Comparison of ENCODE assay signal across 8 mouse cellular contexts in the genomic region with DNA sequence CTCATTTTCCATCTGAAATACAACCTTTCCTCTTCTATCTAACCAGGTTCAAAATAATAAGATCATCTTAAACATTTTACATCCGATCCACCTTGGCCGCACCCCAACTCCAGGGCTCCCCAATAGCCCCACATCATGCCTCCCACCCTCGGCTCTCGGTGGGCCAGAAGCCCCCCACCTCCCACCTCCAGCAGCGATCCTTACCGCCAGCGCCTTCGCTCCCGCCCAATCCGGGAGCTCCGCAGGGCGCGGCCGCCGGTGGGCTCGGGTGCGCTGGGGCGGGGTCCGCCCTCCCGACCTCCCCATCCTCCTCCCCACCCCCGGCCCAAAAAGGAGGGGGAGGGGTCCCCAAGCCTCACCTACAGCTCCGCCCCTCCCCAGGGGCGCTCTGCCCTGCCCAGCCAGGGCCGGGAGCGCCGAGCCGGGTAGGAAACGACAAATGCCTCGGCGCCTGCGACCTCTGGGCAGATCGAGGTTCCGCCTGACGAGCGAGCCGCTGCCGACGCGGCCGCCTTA. TPM values are rescaled to one million over a fixed set of nuclear protein-coding genes. Genes with fewer than 3 reads are reported as not detected.
A peak's percentile ranks its signal among the peaks of the same experiment; 100 is the strongest.
DNase-seq lines count a peak whose midpoint lies in the region; ATAC-seq and TF ChIP-seq lines count a peak whose summit lies in the region.

No protein-coding gene starts in this region.

- no peaks in the 10 kb centered on the region for H3K9me3 ChIP-seq in heart, embryonic 13.5 days
- H3K9me3 ChIP-seq in hindbrain, embryonic 15.5 days = no peaks in the 10 kb centered on the region
- no peaks in the 10 kb centered on the region for H3K9me3 ChIP-seq in midbrain, embryonic 15.5 days

- no peak for TF ChIP-seq CTCF in C2C12 (IDR thresholded peaks at IDR 0.05; ENCODE audit: control insufficient read depth, insufficient read depth, insufficient read length)
- no peak for TF ChIP-seq CTCF in cortical plate, adult 2 months (IDR thresholded peaks at IDR 0.05; ENCODE audit: extremely low read depth, insufficient read depth, low read length)

- under 1% methylated on average over 38 of the region's 40 CpGs for WGBS in heart, embryonic 13.5 days
- under 1% methylated on average over 38 of the region's 40 CpGs for WGBS in hindbrain, embryonic 15.5 days
- under 1% methylated on average over 38 of the region's 40 CpGs for WGBS in midbrain, embryonic 15.5 days

- peaks cover 29% of the 10 kb centered on the region for H3K79me3 ChIP-seq in C2C12 (ENCODE audit: low read depth)

- H3K4me2 ChIP-seq in heart, embryonic 13.5 days = peak overlapping the region; percentile 87
- H3K4me2 ChIP-seq in hindbrain, embryonic 15.5 days = peak overlapping the region; percentile 74
- peak overlapping the region; percentile 66 for H3K4me2 ChIP-seq in midbrain, embryonic 15.5 days

- peaks cover 26% of the 10 kb centered on the region for H3K4me1 ChIP-seq in heart, embryonic 13.5 days
- H3K4me1 ChIP-seq in cortical plate, adult 2 months (ENCODE audit: control insufficient read depth, insufficient read depth, low read length) = peaks cover 6% of the 10 kb centered on the region; the same call in 1 of the 2 replicates
- H3K4me1 ChIP-seq in hindbrain, embryonic 15.5 days (replicated peaks) = peaks cover 24% of the 10 kb centered on the region
- H3K4me1 ChIP-seq in midbrain, embryonic 15.5 days = peaks cover 28% of the 10 kb centered on the region

- peak overlapping the region; percentile 96 for H3K4me3 ChIP-seq in heart, embryonic 13.5 days
- H3K4me3 ChIP-seq in C2C12 (ENCODE audit: insufficient read depth, poor library complexity, severe bottlenecking) = peak overlapping the region; percentile 69
- peak overlapping the region; percentile 96 for H3K4me3 ChIP-seq in cortical plate, adult 2 months (ENCODE audit: insufficient read depth, low read length)
- peak overlapping the region; percentile 99 for H3K4me3 ChIP-seq in hindbrain, embryonic 15.5 days
- H3K4me3 ChIP-seq in midbrain, embryonic 15.5 days = peak overlapping the region; percentile 97

- no peak for ATAC-seq in heart, embryonic 13.5 days (ENCODE audit: extremely low read depth, insufficient number of reproducible peaks, low FRiP score, low TSS enrichment)
- no peak; the same call in none of the 2 replicates for ATAC-seq in hindbrain, embryonic 15.5 days (ENCODE audit: low FRiP score, low read depth)
- peak; percentile 47 for ATAC-seq in midbrain, embryonic 15.5 days (replicated peaks)

- intact Hi-C loops in heart, postnatal 14 days (cut with DNase I) = loop anchor here (2.0 to 5.0 kb wide), 2 partner anchors 55 kb away; a partner anchor contains a TSS

- DNase-seq in heart, postnatal 14 days = no peak
- DNase-seq in urinary bladder, adult 2 months (ENCODE audit: low spot score) = no peak
- no peak for DNase-seq in spleen, postnatal 10 days (ENCODE audit: low spot score in 2 of 2)

- TF ChIP-seq POLR2A in cortical plate, adult 2 months (IDR thresholded peaks at IDR 0.05; ENCODE audit: extremely low read depth, insufficient read depth, low read length) = no peak

- H3K27ac ChIP-seq in heart, embryonic 13.5 days (replicated peaks) = peak overlapping the region; percentile 96
- peak overlapping the region; percentile 63; the same call in 1 of the 2 replicates for H3K27ac ChIP-seq in cortical plate, adult 2 months (ENCODE audit: insufficient read depth, low read length)
- H3K27ac ChIP-seq in hindbrain, embryonic 15.5 days (replicated peaks) = peak overlapping the region; percentile 99
- H3K27ac ChIP-seq in midbrain, embryonic 15.5 days = peak overlapping the region; percentile 99

- no peaks in the 10 kb centered on the region for H3K27me3 ChIP-seq in heart, embryonic 13.5 days (replicated peaks)
- no peaks in the 10 kb centered on the region for H3K27me3 ChIP-seq in C2C12 (ENCODE audit: control insufficient read depth, insufficient read depth, insufficient read length)
- H3K27me3 ChIP-seq in hindbrain, embryonic 15.5 days = no peaks in the 10 kb centered on the region
- H3K27me3 ChIP-seq in midbrain, embryonic 15.5 days (replicated peaks) = no peaks in the 10 kb centered on the region

- no peaks in the 10 kb centered on the region for H3K36me3 ChIP-seq in heart, embryonic 13.5 days
- no peaks in the 10 kb centered on the region for H3K36me3 ChIP-seq in C2C12 (ENCODE audit: control insufficient read depth, insufficient read depth)
- H3K36me3 ChIP-seq in hindbrain, embryonic 15.5 days = no peaks in the 10 kb centered on the region
- H3K36me3 ChIP-seq in midbrain, embryonic 15.5 days (replicated peaks) = no peaks in the 10 kb centered on the region

- H3ac ChIP-seq in C2C12 (ENCODE audit: control insufficient read depth, insufficient read length, low read depth) = peak overlapping the region; percentile 96

- H3K79me2 ChIP-seq in C2C12 (ENCODE audit: control insufficient read depth, insufficient read depth) = peaks cover 61% of the 10 kb centered on the region

- peak overlapping the region; percentile 96 for H3K9ac ChIP-seq in heart, embryonic 13.5 days
- peak overlapping the region; percentile 96 for H3K9ac ChIP-seq in hindbrain, embryonic 15.5 days
- H3K9ac ChIP-seq in midbrain, embryonic 15.5 days = peak overlapping the region; percentile 90

TF ChIP-seq in C2C12, 6 proteins besides CTCF, POLR2A, EP300 and RAD21:
- TF ChIP-seq MAX (IDR thresholded peaks at IDR 0.05) (no peak), USF1 (IDR thresholded peaks at IDR 0.05; ENCODE audit: low read depth) (no peak), MYOG (IDR thresholded peaks at IDR 0.05; ENCODE audit: control insufficient read depth, extremely low read depth, insufficient read length) (no peak), CEBPB (IDR thresholded peaks at IDR 0.05; ENCODE audit: low read depth) (no peak), FOSL1 (IDR thresholded peaks at IDR 0.05; ENCODE audit: insufficient read depth, low read length, poor library complexity, severe bottlenecking) (no peak), MYOD1 (IDR thresholded peaks at IDR 0.05; ENCODE audit: control insufficient read depth, insufficient read length, low read depth) (no peak)

RNA-seq across cellular contexts. Expression of a gene that starts 0.4 kb away (rescaled TPM):
- 11.9 and 13.7 TPM in 2 replicates for polyA plus RNA-seq in heart, embryonic 13.5 days (2015; fragmentation: Nextera tagmentation; extraction: Ambion mirVana)
- total RNA-seq in heart, postnatal 14 days (2021) = 10 to 100 TPM; 36.9 to 39.9 TPM
- 10.2 TPM for polyA plus RNA-seq in C2C12 (2012; fragmentation: generic; extraction: Trizol)
- polyA plus RNA-seq in cortical plate, adult 2 months (2012; rRNA removed) = 21.3 and 22.1 TPM in 2 replicates
- polyA plus RNA-seq in hindbrain, embryonic 15.5 days (2015; fragmentation: Nextera tagmentation; extraction: Ambion mirVana) = 47.7 and 54.6 TPM in 2 replicates
- 56.6 and 58.9 TPM in 2 replicates for polyA plus RNA-seq in midbrain, embryonic 15.5 days (2015; fragmentation: Nextera tagmentation; extraction: Ambion mirVana)
- 10.6 and 13.7 TPM in 2 replicates for polyA plus RNA-seq in urinary bladder, adult 2 months (2012; rRNA removed)

RNA-seq across cellular contexts. Expression of a gene that starts 54.9 kb away (rescaled TPM):
- 14.1 and 15.5 TPM in 2 replicates for polyA plus RNA-seq in heart, embryonic 13.5 days (2015; fragmentation: Nextera tagmentation; extraction: Ambion mirVana)
- 10 to 100 TPM; 12.3 to 14.3 TPM for total RNA-seq in heart, postnatal 14 days (2021)
- 7.5 TPM for polyA plus RNA-seq in C2C12 (2012; fragmentation: generic; extraction: Trizol)
- 60.6 and 65.7 TPM in 2 replicates for polyA plus RNA-seq in cortical plate, adult 2 months (2012; rRNA removed)
- 23.9 and 24.0 TPM in 2 replicates for polyA plus RNA-seq in hindbrain, embryonic 15.5 days (2015; fragmentation: Nextera tagmentation; extraction: Ambion mirVana)
- polyA plus RNA-seq in midbrain, embryonic 15.5 days (2015; fragmentation: Nextera tagmentation; extraction: Ambion mirVana) = 26.5 and 28.7 TPM in 2 replicates
- polyA plus RNA-seq in urinary bladder, adult 2 months (2012; rRNA removed) = 28.8 and 39.4 TPM in 2 replicates
